Mouse (Mus musculus) bone marrow, adult 2 months (tissue): ENCODE measurements around the gene Cd247. TPM values are rescaled to one million over a fixed set of nuclear protein-coding genes. Genes with fewer than 3 reads are reported as not detected.

ENCODE experiments used
- H3K27ac ChIP-seq: fragments of 200-500 bp; 2 replicates; pipeline ENCODE4 v1.5.1; 2012; ENCODE audit warnings: low read depth, mild to moderate bottlenecking, control low read depth, inconsistent platforms, low read length; ENCODE audit not compliant: control insufficient read depth, poor library complexity, insufficient read depth
- H3K4me1 ChIP-seq: fragments of 200-500 bp; 2 replicates; pipeline ENCODE4 v1.6.1; 2011; ENCODE audit warnings: low read length; ENCODE audit not compliant: control insufficient read depth, insufficient read depth
- H3K4me3 ChIP-seq: fragments of 200-500 bp; replicated peaks from 2 replicates; pipeline ENCODE3; 2011; ENCODE audit warnings: mild to moderate bottlenecking, low read depth, low read length, control low read depth; ENCODE audit not compliant: control insufficient read depth
- CTCF ChIP-seq: fragments of 200-500 bp; IDR thresholded peaks from 2 replicates; pipeline ENCODE4 v1.5.1; 2011; ENCODE audit warnings: low read length, control low read depth; ENCODE audit not compliant: control insufficient read depth, insufficient read depth
- POLR2A ChIP-seq: fragments of 200-500 bp; IDR thresholded peaks from 2 replicates; pipeline ENCODE4 v1.6.1; 2011; ENCODE audit warnings: low read depth, mild to moderate bottlenecking, control low read depth, low read length, borderline replicate concordance; ENCODE audit not compliant: control insufficient read depth
- WGBS: fragments of 180-500 bp; shearing (Covaris S2); methylation state at CpG from one replicate; pipeline ENCODE4 v1.1.7; 2018; 5-methylcytosine and 5-hydroxymethylcytosine counted together
- polyA plus RNA-seq: library from polyadenylated mRNA; stranded (reverse); fragments of >200 nt; gene quantifications from 2 replicates; pipeline ENCODE4 v1.2.4, GENCODE M21; 2011; ENCODE audit warnings: low replicate concordance; ENCODE audit not compliant: missing spikeins, insufficient read depth, insufficient read length

Gene Cd247
- polyA plus RNA-seq, 1 experiment, result 4.9 TPM

- WGBS, result 71% methylated on average over 8 of the region's 8 CpGs
- no peak for TF ChIP-seq CTCF
- no peak for TF ChIP-seq POLR2A
- Histone ChIP-seq H3K4me3 (no peak overlapping the region), H3K27ac (no peak overlapping the region), H3K4me1 (no peaks in the 10 kb centered on the region; the same call in 1 of the 2 replicates)
Observed at GRCm38 (mm10) chr1:165874645-165875044, 86.2 kb downstream of the Cd247 start.

- H3K4me1 ChIP-seq, result no peaks in the 10 kb centered on the region; the same call in 1 of the 2 replicates
- no peak overlapping the region for H3K4me3 ChIP-seq
- WGBS, result 70% methylated on average over 6 of the region's 6 CpGs
- H3K27ac ChIP-seq, result peak overlapping the region; percentile 14; the same call in 1 of the 2 replicates
- TF ChIP-seq POLR2A, result no peak
- TF ChIP-seq CTCF, result no peak
Observed at GRCm38 (mm10) chr1:165875520-165876284, 87.2 kb downstream of the Cd247 start.

DNA sequence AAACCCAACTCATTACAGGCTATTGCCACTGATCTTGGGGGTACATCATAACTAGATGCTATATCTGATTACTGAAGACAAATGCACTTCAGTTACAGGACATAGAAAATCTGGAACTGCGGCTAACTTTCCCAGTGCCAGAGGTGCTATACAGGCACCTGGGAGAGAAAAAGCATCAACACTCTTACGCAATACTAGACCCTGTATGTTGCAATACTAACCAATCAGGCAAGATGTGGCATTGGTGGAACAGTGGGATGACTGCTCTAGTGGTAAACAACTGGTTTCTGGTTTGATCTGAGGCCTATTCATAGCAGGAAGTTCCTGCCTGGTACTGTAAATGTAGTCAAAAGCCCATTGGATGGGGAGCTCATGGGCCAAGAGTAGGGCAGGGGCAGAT lies 90.3 kb downstream of the Cd247 start:
- no peak overlapping the region for H3K4me3 ChIP-seq
- 89% methylated on average over 2 of the region's 2 CpGs for WGBS
- H3K27ac ChIP-seq, result no peak overlapping the region
- no peak for TF ChIP-seq POLR2A
- TF ChIP-seq CTCF, result no peak
- no peaks in the 10 kb centered on the region; the same call in 1 of the 2 replicates for H3K4me1 ChIP-seq

GRCm38 (mm10) chr1:165882146-165882900 lies 93.8 kb downstream of the Cd247 start:
- no peaks in the 10 kb centered on the region for H3K4me1 ChIP-seq
- H3K27ac ChIP-seq, result no peak overlapping the region
- no peak for TF ChIP-seq POLR2A
- TF ChIP-seq CTCF, result no peak
- 88% methylated on average over 8 of the region's 8 CpGs for WGBS
- H3K4me3 ChIP-seq, result no peak overlapping the region

DNA sequence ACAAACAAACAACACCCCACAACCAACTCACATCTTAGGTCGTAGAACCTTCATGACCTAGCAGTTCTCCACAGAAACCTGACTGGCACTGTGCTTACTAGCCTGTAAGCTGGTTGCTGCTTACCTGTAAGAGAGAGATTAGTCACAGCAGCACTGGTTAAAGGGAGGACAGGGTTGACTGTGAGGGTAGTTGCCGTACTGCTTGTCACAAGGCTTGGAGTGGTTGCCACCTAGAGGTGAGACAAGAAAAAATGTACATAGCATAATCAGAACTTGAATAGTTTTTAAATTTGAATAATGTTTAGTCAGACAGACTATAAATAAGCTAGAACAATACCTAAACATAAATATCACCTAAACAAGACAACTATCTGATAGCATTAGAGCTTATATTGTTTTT lies 103.2 kb downstream of the Cd247 start:
- TF ChIP-seq CTCF, result no peak
- TF ChIP-seq POLR2A, result no peak
- H3K4me3 ChIP-seq, result no peak overlapping the region
- no peaks in the 10 kb centered on the region for H3K4me1 ChIP-seq
- WGBS, result 77% methylated on average over 2 of the region's 2 CpGs
- H3K27ac ChIP-seq, result no peak overlapping the region

DNA sequence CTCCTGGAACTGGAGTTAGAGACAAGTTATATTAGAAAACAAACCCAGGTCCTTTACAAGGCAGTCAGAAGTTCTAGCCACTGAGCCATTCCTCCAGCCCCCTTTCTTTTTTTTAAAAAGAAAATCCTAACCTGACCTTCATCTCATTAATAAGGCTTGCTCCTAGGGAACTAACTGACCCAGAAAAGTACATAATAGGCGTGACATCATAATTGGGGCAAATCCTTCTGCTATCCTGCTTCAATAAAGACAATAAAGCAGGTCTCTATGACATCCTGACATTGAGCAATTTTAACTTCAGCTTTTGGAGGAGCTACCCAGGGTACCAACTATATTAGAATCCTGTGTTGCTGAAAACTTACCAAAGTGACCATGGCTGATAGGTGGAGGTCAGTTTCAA lies 115.1 kb downstream of the Cd247 start:
- Histone ChIP-seq H3K4me3 (no peak overlapping the region), H3K4me1 (no peaks in the 10 kb centered on the region), H3K27ac (no peak overlapping the region)
- 59% methylated on average over 1 of the region's 1 CpGs for WGBS
- TF ChIP-seq POLR2A, result no peak

- no peaks in the 10 kb centered on the region for H3K4me1 ChIP-seq
- no peak overlapping the region for H3K27ac ChIP-seq
- WGBS, result 86% methylated on average over 2 of the region's 2 CpGs
Observed at GRCm38 (mm10) chr1:165908153-165908552, 119.7 kb downstream of the Cd247 start.

DNA sequence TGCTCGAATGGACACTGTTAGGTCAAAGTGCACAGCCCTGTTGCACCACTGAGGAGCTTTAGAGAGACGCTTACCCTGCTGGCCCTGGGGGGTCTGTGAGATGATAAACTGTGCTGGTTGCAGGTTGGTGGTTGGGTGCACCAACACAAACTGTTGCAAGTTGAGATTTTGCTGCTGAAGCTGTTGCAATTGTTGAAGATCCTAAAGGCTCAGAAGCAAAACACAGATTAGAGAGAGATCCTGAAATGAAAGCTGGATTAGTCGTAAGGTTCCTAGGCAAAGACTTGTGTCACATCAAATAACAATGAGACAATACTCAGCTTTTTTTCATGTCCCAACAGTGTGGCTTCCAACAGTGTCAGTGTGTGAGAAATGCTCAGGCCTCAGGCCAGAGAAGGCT lies 120.3 kb downstream of the Cd247 start:
- no peak overlapping the region for H3K4me3 ChIP-seq
- no peak for TF ChIP-seq POLR2A
- TF ChIP-seq CTCF, result no peak
- 88% methylated on average over 3 of the region's 3 CpGs for WGBS
- H3K27ac ChIP-seq, result no peak overlapping the region
- no peaks in the 10 kb centered on the region for H3K4me1 ChIP-seq

More at GRCm38 (mm10) chr1:165908153-165908552, 119.7 kb downstream of the Cd247 start:
- no peak overlapping the region for H3K4me3 ChIP-seq
- TF ChIP-seq CTCF (no peak), POLR2A (no peak)
